Comparison of ENCODE assay signal across 17 mouse cellular contexts in the genomic region with DNA sequence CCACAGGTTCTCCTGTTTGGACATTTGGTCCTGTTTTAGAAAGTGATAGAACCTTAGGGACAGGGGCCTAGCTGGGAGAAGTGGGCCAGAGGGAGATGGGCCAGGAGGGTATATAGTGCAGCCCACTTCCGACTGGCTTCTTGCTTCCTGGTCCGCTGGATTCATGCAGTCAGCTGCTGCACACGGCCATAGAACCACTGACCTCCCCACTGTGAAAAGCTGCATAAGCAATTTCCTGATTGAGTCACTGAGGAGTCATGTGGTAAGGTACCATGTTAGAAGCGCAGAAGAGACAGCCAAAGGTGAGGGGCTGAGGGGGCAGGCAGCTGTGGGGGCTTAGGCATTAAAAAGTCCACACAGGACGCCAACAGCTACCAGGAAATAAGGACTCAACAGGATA.
"Had no signal": no experiment of that assay in that cellular context is flagged by ENCODE, and none has a peak within 500 bp of the region (broad histone marks: within the 10 kb centered on the region; RNA-seq: fewer than 3 reads in every experiment).

No protein-coding gene starts in this region.

- DNase-seq: kidney, adult 2 months; kidney, postnatal 10 days; kidney, postnatal 36 days; left cerebral cortex, postnatal 4 days; lung, adult 2 months; lung, postnatal 14 days; lung, postnatal 4 days; thymus, adult 18-20 months; thymus, postnatal 36 days had no signal

- H3K4me3 ChIP-seq: limb, embryonic 12.5 days; limb, embryonic 15.5 days; liver, embryonic 15.5 days; midbrain, embryonic 12.5 days had no signal

- H3K4me2 ChIP-seq: limb, embryonic 12.5 days; limb, embryonic 15.5 days; liver, embryonic 11.5 days; liver, embryonic 15.5 days; midbrain, embryonic 12.5 days had no signal

- H3K9ac ChIP-seq: limb, embryonic 12.5 days; limb, embryonic 15.5 days; liver, embryonic 15.5 days; midbrain, embryonic 12.5 days had no signal

- H3K9me3 ChIP-seq: liver, embryonic 15.5 days; midbrain, embryonic 12.5 days had no signal

- ATAC-seq: intestine, embryonic 16.5 days; midbrain, embryonic 16.5 days had no signal

- H3K27ac ChIP-seq: limb, embryonic 12.5 days; limb, embryonic 15.5 days; liver, embryonic 15.5 days; midbrain, embryonic 12.5 days had no signal

- H3K27me3 ChIP-seq: limb, embryonic 12.5 days; limb, embryonic 15.5 days; liver, embryonic 15.5 days; megakaryocyte, embryonic 14.5 days; midbrain, embryonic 12.5 days had no signal

- H3K4me1 ChIP-seq: limb, embryonic 12.5 days; limb, embryonic 15.5 days had no signal

- H3K36me3 ChIP-seq: liver, embryonic 15.5 days; midbrain, embryonic 12.5 days had no signal
